Mouse (Mus musculus) E14TG2a.4 (cell line): ENCODE measurements around the gene Phf11d.

ENCODE experiments used
- CTCF ChIP-seq: conservative IDR thresholded peaks from 2 replicates; pipeline ENCODE4 v1.5.1; 2014; ENCODE audit warnings: low read length
- NANOG ChIP-seq: IDR thresholded peaks from 2 replicates; pipeline ENCODE4 v1.6.1; 2014; ENCODE audit warnings: borderline replicate concordance, low read length, mixed read lengths

DNA sequence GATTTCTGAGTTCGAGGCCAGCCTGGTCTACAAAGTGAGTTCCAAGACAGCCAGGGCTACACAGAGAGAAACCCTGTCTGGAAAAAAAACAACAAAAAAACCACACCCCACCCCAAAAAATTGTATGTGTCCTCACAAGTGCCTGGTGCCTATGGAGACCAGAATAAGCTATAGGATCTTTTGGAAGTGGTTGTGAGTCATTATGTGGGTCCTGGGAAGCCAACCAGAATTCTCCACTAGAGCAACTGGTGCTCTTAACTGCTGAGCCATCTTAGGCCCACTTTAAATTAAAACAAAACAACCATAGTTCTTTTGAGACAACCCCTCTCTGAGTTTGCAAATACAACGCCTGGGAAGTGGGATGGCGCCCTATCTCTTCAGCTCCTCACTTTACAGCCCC is 30.0 kb upstream of the Phf11d start, which contains the start of gene Phf11c:
- no peak for TF ChIP-seq CTCF
- TF ChIP-seq NANOG = no peak
